Comparison of ENCODE assay signal across 41 mouse cellular contexts in the genomic region with DNA sequence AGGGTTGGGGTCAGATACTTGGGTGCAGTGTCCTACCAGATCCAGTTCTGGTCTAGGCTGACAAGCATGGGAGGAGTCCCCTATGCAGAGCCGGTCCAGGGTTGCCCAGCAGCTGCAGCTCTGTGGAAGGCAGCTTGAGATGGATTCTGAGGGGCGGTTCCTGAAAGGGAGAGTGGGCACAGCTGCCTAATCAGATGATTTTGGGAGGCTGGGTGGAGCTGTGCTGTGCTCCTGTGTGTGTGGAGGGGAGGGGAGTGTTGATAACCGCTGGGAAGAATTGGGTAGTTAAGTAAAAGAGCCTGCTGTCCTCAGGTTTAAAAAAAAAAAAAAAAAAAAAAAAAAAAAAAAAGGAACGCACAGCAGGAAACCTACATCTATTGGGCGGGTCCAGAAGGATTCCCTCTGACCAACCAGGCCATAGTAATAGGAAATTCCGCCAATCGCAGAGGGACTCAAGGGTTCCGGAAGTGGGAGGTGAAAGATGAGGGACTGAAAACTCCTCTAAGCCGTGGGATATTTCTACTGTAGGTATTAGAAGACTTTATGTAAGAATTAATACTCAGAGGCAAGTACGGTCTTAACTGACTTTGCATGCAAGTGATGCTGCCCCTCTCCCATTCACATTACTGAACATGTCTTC. TPM values are rescaled to one million over a fixed set of nuclear protein-coding genes. Genes with fewer than 3 reads are reported as not detected.
A peak's percentile ranks its signal among the peaks of the same experiment; 100 is the strongest.
DNase-seq lines count a peak whose midpoint lies in the region; ATAC-seq lines count a peak whose summit lies in the region.
"Had no signal": no experiment of that assay in that cellular context is flagged by ENCODE, and none has a peak within 500 bp of the region (broad histone marks: within the 10 kb centered on the region; RNA-seq: fewer than 3 reads in every experiment).

No protein-coding gene starts in this region.

- 53% methylated on average over 10 of the region's 10 CpGs for WGBS in liver, embryonic 11.5 days
- WGBS in liver, embryonic 16.5 days (ENCODE audit: insufficient replicate concordance): 43% methylated on average over 10 of the region's 10 CpGs
- WGBS in midbrain, embryonic 11.5 days: 65% methylated on average over 10 of the region's 10 CpGs

- no peaks in the 10 kb centered on the region for H3K36me3 ChIP-seq in liver, embryonic 11.5 days (ENCODE audit: control insufficient read depth, insufficient read depth, low read length)
- no peaks in the 10 kb centered on the region for H3K36me3 ChIP-seq in liver, embryonic 16.5 days (ENCODE audit: control insufficient read depth, insufficient read depth)
- no peaks in the 10 kb centered on the region for H3K36me3 ChIP-seq in midbrain, embryonic 11.5 days (ENCODE audit: control insufficient read depth, insufficient read depth, low read length)
- H3K36me3 ChIP-seq: embryonic facial prominence, embryonic 12.5 days; forebrain, embryonic 12.5 days; hindbrain, embryonic 12.5 days; intestine, embryonic 15.5 days; limb, embryonic 12.5 days; midbrain, embryonic 15.5 days had no signal

- DNase-seq in ES-CJ7 (ENCODE audit: low read depth, low spot score): peak; percentile 11
- DNase-seq in R1 (ENCODE audit: low read depth, low spot score): peak; percentile 8
- no peak for DNase-seq in liver, embryonic 11.5 days (ENCODE audit: low spot score)
- DNase-seq in ovary, postnatal 10 days (ENCODE audit: low spot score): no peak
- no peak for DNase-seq in midbrain, embryonic 11.5 days (ENCODE audit: low spot score, missing footprints)
- no peak for DNase-seq in adrenal gland, postnatal 36 days
- DNase-seq: adrenal gland, adult 2 months; B cell, adult 2 months; cerebellum, adult 11 months; cerebellum, adult 9-11 months; embryo, embryonic 11 days; gastrocnemius, postnatal 14 days; heart, adult 11 months; heart, postnatal 36 days; kidney, adult 8-10 months; kidney, postnatal 10 days; layer of hippocampus, adult 9-11 months; lung, adult 18-20 months; lung, postnatal 4 days; right cerebral cortex, postnatal 4 days; thymus, postnatal 4 days had no signal

- no peak overlapping the region for H3K4me3 ChIP-seq in liver, embryonic 11.5 days (ENCODE audit: low read depth, low read length)
- no peak overlapping the region for H3K4me3 ChIP-seq in liver, embryonic 16.5 days (ENCODE audit: low read depth, low read length)
- H3K4me3 ChIP-seq in midbrain, embryonic 11.5 days (ENCODE audit: low read depth, low read length): no peak overlapping the region
- H3K4me3 ChIP-seq: embryonic facial prominence, embryonic 12.5 days; forebrain, embryonic 12.5 days; hindbrain, embryonic 12.5 days; intestine, embryonic 15.5 days; limb, embryonic 12.5 days; midbrain, embryonic 15.5 days had no signal

- H3K4me1 ChIP-seq in liver, embryonic 11.5 days (replicated peaks; ENCODE audit: control insufficient read depth, insufficient read depth, low read length): no peaks in the 10 kb centered on the region
- H3K4me1 ChIP-seq in liver, embryonic 16.5 days (ENCODE audit: control insufficient read depth, low read depth, low read length): no peaks in the 10 kb centered on the region
- no peaks in the 10 kb centered on the region for H3K4me1 ChIP-seq in midbrain, embryonic 11.5 days (ENCODE audit: control insufficient read depth, insufficient read depth, low read length)
- H3K4me1 ChIP-seq: embryonic facial prominence, embryonic 12.5 days; forebrain, embryonic 12.5 days; hindbrain, embryonic 12.5 days; intestine, embryonic 15.5 days; limb, embryonic 12.5 days; midbrain, embryonic 15.5 days had no signal

- H3K9me3 ChIP-seq in liver, embryonic 11.5 days (ENCODE audit: control insufficient read depth, low read length): no peaks in the 10 kb centered on the region
- H3K9me3 ChIP-seq in liver, embryonic 16.5 days (replicated peaks; ENCODE audit: control insufficient read depth, low read length): no peaks in the 10 kb centered on the region
- peaks cover 3% of the 10 kb centered on the region; the same call in 1 of the 2 replicates for H3K9me3 ChIP-seq in midbrain, embryonic 11.5 days (ENCODE audit: control insufficient read depth, low read length)
- H3K9me3 ChIP-seq: embryonic facial prominence, embryonic 12.5 days; intestine, embryonic 15.5 days; midbrain, embryonic 15.5 days had no signal

- H3K9ac ChIP-seq in liver, embryonic 11.5 days (ENCODE audit: low read depth, low read length): no peak overlapping the region
- H3K9ac ChIP-seq in liver, embryonic 16.5 days (ENCODE audit: low read depth, low read length): no peak overlapping the region
- no peak overlapping the region for H3K9ac ChIP-seq in midbrain, embryonic 11.5 days (ENCODE audit: low read length)
- H3K9ac ChIP-seq: embryonic facial prominence, embryonic 12.5 days; forebrain, embryonic 12.5 days; hindbrain, embryonic 12.5 days; intestine, embryonic 15.5 days; limb, embryonic 12.5 days; midbrain, embryonic 15.5 days had no signal

- H3K27ac ChIP-seq in liver, embryonic 11.5 days (ENCODE audit: low read depth, low read length): no peak overlapping the region
- H3K27ac ChIP-seq in liver, embryonic 16.5 days (ENCODE audit: low read length): no peak overlapping the region
- no peak overlapping the region for H3K27ac ChIP-seq in midbrain, embryonic 11.5 days (ENCODE audit: low read depth, low read length)
- H3K27ac ChIP-seq: embryonic facial prominence, embryonic 12.5 days; forebrain, embryonic 12.5 days; hindbrain, embryonic 12.5 days; hindbrain, postnatal 0 days; intestine, embryonic 15.5 days; limb, embryonic 12.5 days; midbrain, embryonic 15.5 days had no signal

- H3K4me2 ChIP-seq in liver, embryonic 11.5 days: no peak overlapping the region
- no peak overlapping the region for H3K4me2 ChIP-seq in liver, embryonic 16.5 days (ENCODE audit: low read depth, low read length)
- no peak overlapping the region for H3K4me2 ChIP-seq in midbrain, embryonic 11.5 days
- H3K4me2 ChIP-seq: embryonic facial prominence, embryonic 12.5 days; forebrain, embryonic 12.5 days; heart, embryonic 11.5 days; hindbrain, embryonic 12.5 days; intestine, embryonic 15.5 days; limb, embryonic 12.5 days; midbrain, embryonic 15.5 days had no signal

- no peaks in the 10 kb centered on the region for H3K27me3 ChIP-seq in liver, embryonic 11.5 days (replicated peaks; ENCODE audit: control insufficient read depth, insufficient read depth, low read length)
- H3K27me3 ChIP-seq in liver, embryonic 16.5 days (ENCODE audit: control insufficient read depth, insufficient read depth, low read depth, low read length): no peaks in the 10 kb centered on the region
- no peaks in the 10 kb centered on the region for H3K27me3 ChIP-seq in midbrain, embryonic 11.5 days (ENCODE audit: control insufficient read depth, insufficient read depth, low read length)
- H3K27me3 ChIP-seq: embryonic facial prominence, embryonic 12.5 days; forebrain, embryonic 12.5 days; hindbrain, embryonic 12.5 days; intestine, embryonic 15.5 days; limb, embryonic 12.5 days; midbrain, embryonic 15.5 days had no signal

- peak; percentile 79 for ATAC-seq in liver, embryonic 11.5 days (replicated peaks; ENCODE audit: low FRiP score)
- peak; percentile 62 for ATAC-seq in liver, embryonic 16.5 days (ENCODE audit: low read depth)
- ATAC-seq in midbrain, embryonic 11.5 days (ENCODE audit: low FRiP score): no peak
- ATAC-seq: activated CD4-positive, CD25-positive, alpha-beta regulatory T cell, adult 4 months; hindbrain, postnatal 0 days; intestine, embryonic 15.5 days; lung, postnatal 0 days; midbrain, embryonic 15.5 days had no signal

RNA-seq across cellular contexts. Expression of a gene that starts 17.2 kb away (rescaled TPM):
- 6.6 and 7.8 TPM in 2 replicates for polyA plus RNA-seq in liver, embryonic 11.5 days (2014; fragmentation: Nextera tagmentation; extraction: Ambion mirVana)
- polyA plus RNA-seq in liver, embryonic 16.5 days (2015; fragmentation: Nextera tagmentation; extraction: Ambion mirVana): 2.2 and 2.4 TPM in 2 replicates
- 24.9 and 25.9 TPM in 2 replicates for polyA plus RNA-seq in midbrain, embryonic 11.5 days (2014; fragmentation: Nextera tagmentation; extraction: Ambion mirVana)
- total RNA-seq in adrenal gland, postnatal 36 days (2021): 10 to 100 TPM in 1 of 2 experiments, 1 to 10 TPM in 1; 8.2 to 13.2 TPM

RNA-seq across cellular contexts. Expression of a gene that starts 58.6 kb away (rescaled TPM):
- polyA plus RNA-seq in liver, embryonic 11.5 days (2014; fragmentation: Nextera tagmentation; extraction: Ambion mirVana): not detected in 2 replicates
- not detected in 2 replicates for polyA plus RNA-seq in liver, embryonic 16.5 days (2015; fragmentation: Nextera tagmentation; extraction: Ambion mirVana)
- not detected in 2 replicates for polyA plus RNA-seq in midbrain, embryonic 11.5 days (2014; fragmentation: Nextera tagmentation; extraction: Ambion mirVana)
- total RNA-seq in adrenal gland, postnatal 36 days (2021): not detected
- total RNA-seq: adrenal gland, adult 2 months; adrenal gland, postnatal 4 days; gastrocnemius, postnatal 14 days; heart, postnatal 36 days; hindbrain, postnatal 0 days; left cerebral cortex, postnatal 14 days; MEL had no signal
- polyA plus RNA-seq: adrenal gland, adult 2 months; embryonic facial prominence, embryonic 12.5 days; forebrain, embryonic 12.5 days; heart, embryonic 11.5 days; heart, embryonic 16.5 days; hindbrain, embryonic 12.5 days; hindbrain, postnatal 0 days; intestine, embryonic 15.5 days; large intestine, adult 2 months; limb, embryonic 12.5 days; lung, postnatal 0 days; midbrain, embryonic 15.5 days; neural tube, embryonic 11.5 days; stomach, embryonic 14.5 days; testis, adult 2 months; thymus, postnatal 0 days had no signal

Comparison
In these comparisons a context has a peak if more than half of its experiments do, and no peak if none do; other contexts are left out.
1. DNase-seq: peak in ES-CJ7 (single experiment) and R1 (single experiment); none in liver, embryonic 11.5 days (single experiment), ovary, postnatal 10 days (single experiment), midbrain, embryonic 11.5 days (single experiment) and adrenal gland, postnatal 36 days (0 of 2).